Mouse (Mus musculus): ENCODE measurements at regions not wholly inside any gene's neighbourhood (a gene's known extent, or its start where the extent isn't known, plus 50 kb on each side); places are given as distances from the start of the nearest gene placed in this dataset.

DNA sequence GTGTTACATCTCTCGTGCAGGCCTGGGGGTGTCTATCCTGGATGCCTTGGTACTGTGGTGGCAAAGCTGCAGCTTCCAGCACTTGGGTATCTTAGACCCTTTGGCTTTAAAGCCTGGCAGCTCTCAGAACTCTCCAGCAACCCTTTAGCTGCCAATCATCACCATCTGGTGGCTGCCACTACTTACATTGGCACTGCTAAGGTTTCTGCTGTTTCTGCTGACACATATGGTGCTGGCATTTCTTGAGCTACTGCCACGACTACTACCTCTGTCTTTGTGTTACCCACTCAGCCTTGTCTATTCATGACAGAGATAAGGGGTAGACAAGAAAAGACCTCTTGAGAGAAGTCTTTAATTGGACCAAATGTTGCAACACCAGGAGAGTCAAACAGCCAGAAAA lies 308.4 kb downstream of the Hlx start:
- no peak for TF ChIP-seq CTCF (IDR thresholded peaks at IDR 0.05; ENCODE audit: borderline replicate concordance, insufficient read depth, low read length)
- no peak for TF ChIP-seq POLR2A (IDR thresholded peaks at IDR 0.05; ENCODE audit: low read depth, low read length)
